Mouse (Mus musculus) liver, adult 2 months (tissue): ENCODE measurements at regions not wholly inside any gene's neighbourhood (a gene's known extent, or its start where the extent isn't known, plus 50 kb on each side); places are given as distances from the start of the nearest gene placed in this dataset.

Experiments
- DNase-seq: peaks from one replicate; pipeline ENCODE4 v3.0.0-alpha.2; 2011; ENCODE audit warnings: low read depth, low spot score; ENCODE audit errors: extremely low read depth
- H3K27ac ChIP-seq: fragments of 200-500 bp; replicated peaks from 2 replicates; pipeline ENCODE4 v1.5.1; 2012; ENCODE audit warnings: low read depth, mild to moderate bottlenecking, control low read depth, inconsistent platforms, low read length; ENCODE audit not compliant: insufficient read depth
- H3K27me3 ChIP-seq: fragments of 200-500 bp; 2 replicates; pipeline ENCODE4 v1.6.1; 2012; ENCODE audit warnings: mild to moderate bottlenecking, moderate library complexity, low read length, inconsistent platforms; ENCODE audit not compliant: control insufficient read depth, insufficient read depth
- H3K36me3 ChIP-seq: fragments of 200-500 bp; 2 replicates; pipeline ENCODE4 v1.6.1; 2012; ENCODE audit warnings: low read length, inconsistent platforms; ENCODE audit not compliant: control insufficient read depth, insufficient read depth
- H3K4me1 ChIP-seq: fragments of 200-500 bp; 2 replicates; pipeline ENCODE4 v1.6.1; 2011; ENCODE audit warnings: low read length; ENCODE audit not compliant: control insufficient read depth, insufficient read depth
- H3K4me3 ChIP-seq: fragments of 200-500 bp; 2 replicates; pipeline ENCODE4 v1.5.1; 2011; ENCODE audit warnings: low read depth, mild to moderate bottlenecking, control low read depth, low read length, moderate library complexity; ENCODE audit not compliant: insufficient read depth
- H3K79me2 ChIP-seq: fragments of 200-500 bp; 2 replicates; pipeline ENCODE4 v1.6.1; 2012; ENCODE audit warnings: inconsistent platforms, mild to moderate bottlenecking, low read length, moderate library complexity; ENCODE audit not compliant: control insufficient read depth, insufficient read depth
- H3K9ac ChIP-seq: fragments of 200-500 bp; 2 replicates; pipeline ENCODE4 v1.6.1; 2012; ENCODE audit warnings: low read depth, mild to moderate bottlenecking, control low read depth, inconsistent platforms, low read length
- CTCF ChIP-seq: fragments of 200-500 bp; IDR thresholded peaks from 2 replicates; pipeline ENCODE4 v1.5.1; 2011; ENCODE audit warnings: low read depth, low read length, control low read depth
- POLR2A ChIP-seq: fragments of 200-500 bp; IDR thresholded peaks from 2 replicates; pipeline ENCODE4 v1.6.1; 2011; ENCODE audit warnings: low read length, control low read depth; ENCODE audit not compliant: insufficient read depth; ENCODE audit errors: extremely low read depth
- WGBS: fragments of 180-500 bp; shearing (Covaris S2); methylation state at CpG from one replicate; pipeline ENCODE4 v1.1.7; 2018; 5-methylcytosine and 5-hydroxymethylcytosine counted together

GRCm38 (mm10) chr5:4538572-4538971 lies 219.3 kb downstream of the Fzd1 start:
- no peaks in the 10 kb centered on the region for H3K36me3 ChIP-seq
- no peak for DNase-seq
- no peak for TF ChIP-seq CTCF
- no peak for TF ChIP-seq POLR2A
- H3K4me1 ChIP-seq = no peaks in the 10 kb centered on the region
- no peaks in the 10 kb centered on the region for H3K27me3 ChIP-seq
- WGBS = 84% methylated on average over 6 of the region's 6 CpGs
- H3K79me2 ChIP-seq = no peaks in the 10 kb centered on the region
- no peak overlapping the region for H3K4me3 ChIP-seq
- H3K27ac ChIP-seq = no peak overlapping the region
- no peak overlapping the region for H3K9ac ChIP-seq

- DNase-seq = no peak
- H3K27me3 ChIP-seq = no peaks in the 10 kb centered on the region
- no peaks in the 10 kb centered on the region for H3K79me2 ChIP-seq
- 39% methylated on average over 2 of the region's 2 CpGs for WGBS
- no peaks in the 10 kb centered on the region for H3K36me3 ChIP-seq
- H3K4me1 ChIP-seq = no peaks in the 10 kb centered on the region
- no peak overlapping the region for H3K27ac ChIP-seq
- no peak overlapping the region for H3K9ac ChIP-seq
- no peak overlapping the region for H3K4me3 ChIP-seq
- TF ChIP-seq CTCF (no peak), POLR2A (no peak)
These were observed 221.0 kb downstream of the Fzd1 start for GRCm38 (mm10) chr5:4536790-4537189.

GRCm38 (mm10) chr5:4535951-4536350 lies 221.9 kb downstream of the Fzd1 start:
- DNase-seq = no peak
- Histone ChIP-seq H3K36me3 (no peaks in the 10 kb centered on the region), H3K4me3 (no peak overlapping the region), H3K9ac (no peak overlapping the region), H3K27me3 (no peaks in the 10 kb centered on the region), H3K4me1 (no peaks in the 10 kb centered on the region), H3K27ac (no peak overlapping the region), H3K79me2 (no peaks in the 10 kb centered on the region)
- WGBS = 83% methylated on average over 8 of the region's 8 CpGs
- TF ChIP-seq POLR2A (no peak), CTCF (no peak)

- Histone ChIP-seq H3K27ac (no peak overlapping the region), H3K79me2 (no peaks in the 10 kb centered on the region), H3K36me3 (no peaks in the 10 kb centered on the region), H3K9ac (no peak overlapping the region), H3K4me1 (no peaks in the 10 kb centered on the region), H3K4me3 (no peak overlapping the region), H3K27me3 (no peaks in the 10 kb centered on the region; the same call in 1 of the 2 replicates)
- TF ChIP-seq POLR2A = no peak
- no peak for TF ChIP-seq CTCF
- WGBS = 79% methylated on average over 2 of the region's 2 CpGs
- no peak for DNase-seq
These were observed 223.3 kb downstream of the Fzd1 start for GRCm38 (mm10) chr5:4534512-4534911.

DNA sequence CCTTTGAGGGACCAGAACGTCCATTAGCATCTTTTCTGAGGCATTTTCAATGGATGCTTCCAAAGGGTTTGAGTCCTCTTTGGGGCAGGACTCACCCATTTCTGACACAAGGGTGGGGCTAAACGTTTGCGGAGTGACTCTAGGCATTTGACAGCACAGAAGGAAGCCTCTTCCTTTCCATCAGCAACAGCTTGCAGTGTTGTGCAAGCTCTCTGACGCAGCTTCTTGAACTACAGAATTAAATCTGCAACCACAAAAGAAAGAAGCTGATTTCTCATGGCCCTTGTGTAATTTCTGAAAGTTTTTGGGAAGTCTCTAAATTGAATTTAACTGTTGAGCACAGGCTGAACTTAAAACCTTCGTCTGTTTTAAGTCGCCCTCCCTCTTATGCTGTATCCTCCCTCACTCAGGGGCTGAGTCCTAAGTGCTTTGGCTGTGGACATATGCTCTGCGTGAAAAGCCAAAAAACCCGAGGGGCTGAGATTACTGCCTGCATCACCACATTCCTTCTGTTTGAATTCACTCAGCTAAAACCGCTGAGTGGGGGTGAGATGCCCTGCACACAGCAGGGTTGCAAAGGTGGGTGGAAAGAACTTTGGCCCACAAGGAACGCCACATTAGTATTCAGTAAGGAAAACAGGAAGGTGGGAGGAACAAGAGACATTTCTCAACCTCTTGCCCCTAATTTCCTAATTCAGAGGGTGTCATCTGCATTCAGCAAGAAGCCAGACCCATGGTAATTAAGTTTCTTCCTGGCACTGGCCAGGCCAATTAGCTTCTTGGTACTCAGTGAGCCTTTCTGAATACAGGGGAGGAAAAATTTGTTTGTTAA lies 227.4 kb downstream of the Fzd1 start:
- Histone ChIP-seq H3K27ac (no peak overlapping the region), H3K27me3 (no peaks in the 10 kb centered on the region; the same call in 1 of the 2 replicates), H3K9ac (no peak overlapping the region), H3K4me1 (no peaks in the 10 kb centered on the region), H3K79me2 (no peaks in the 10 kb centered on the region), H3K36me3 (no peaks in the 10 kb centered on the region), H3K4me3 (no peak overlapping the region)
- WGBS = 48% methylated on average over 10 of the region's 10 CpGs
- peak; percentile 29 for DNase-seq
- no peak for TF ChIP-seq POLR2A
- TF ChIP-seq CTCF = no peak
